Mouse (Mus musculus) intestine, postnatal 0 days (tissue): ENCODE results near the gene Abtb2. TPM values are rescaled to one million over a fixed set of nuclear protein-coding genes. Genes with fewer than 3 reads are reported as not detected.
A peak's percentile ranks its signal among the peaks of the same experiment; 100 is the strongest.

ENCODE experiments used
- ATAC-seq: fragments of 200-750 bp; cut with Nextera tagmentation; 2 replicates; pipeline ENCODE4 v1.8.0; 2017; ENCODE audit warnings: mild to moderate bottlenecking, moderate TSS enrichment, moderate library complexity
- H3K27ac ChIP-seq: fragments of 300-500 bp; sonication (generic); 2 replicates; pipeline ENCODE4 v1.5.1; 2014; ENCODE audit warnings: mild to moderate bottlenecking, low read depth, low read length, moderate library complexity
- H3K27me3 ChIP-seq: fragments of 300-500 bp; sonication (generic); replicated peaks from 2 replicates; pipeline ENCODE4 v1.6.1; 2014; ENCODE audit warnings: low read length, mixed read lengths; ENCODE audit not compliant: control insufficient read depth, insufficient read depth
- H3K36me3 ChIP-seq: fragments of 300-500 bp; sonication (generic); 2 replicates; pipeline ENCODE4 v1.6.1; 2014; ENCODE audit warnings: mild to moderate bottlenecking, moderate library complexity; ENCODE audit not compliant: control insufficient read depth, insufficient read depth
- H3K4me1 ChIP-seq: fragments of 300-500 bp; sonication (generic); replicated peaks from 2 replicates; pipeline ENCODE4 v1.6.1; 2014; ENCODE audit warnings: antibody characterized with exemption, low read length, mixed read lengths; ENCODE audit not compliant: control insufficient read depth, insufficient read depth
- H3K4me2 ChIP-seq: fragments of 300-500 bp; sonication (generic); replicated peaks from 2 replicates; pipeline ENCODE4 v1.6.1; 2014; ENCODE audit warnings: low read depth, mild to moderate bottlenecking, moderate library complexity
- H3K4me3 ChIP-seq: fragments of 300-500 bp; sonication (generic); 2 replicates; pipeline ENCODE4 v1.5.1; 2014; ENCODE audit warnings: low read depth, low read length
- H3K9ac ChIP-seq: fragments of 300-500 bp; sonication (generic); 2 replicates; pipeline ENCODE4 v1.6.1; 2014; ENCODE audit warnings: mild to moderate bottlenecking, low read depth, low read length
- H3K9me3 ChIP-seq: fragments of 300-500 bp; sonication (generic); 2 replicates; pipeline ENCODE4 v1.6.1; 2016; ENCODE audit warnings: mixed run types; ENCODE audit not compliant: control insufficient read depth
- CTCF ChIP-seq: sonication (generic); IDR thresholded peaks from 2 replicates; pipeline ENCODE4 v1.5.1; 2016; ENCODE audit warnings: low read depth, mild to moderate bottlenecking, control low read depth, antibody characterized with exemption, moderate library complexity
- WGBS: fragments of 180-500 bp; shearing (Covaris S2); extraction: QIAGEN DNeasy Blood & Tissue Kit; methylation state at CpG from one replicate; pipeline ENCODE4 v1.1.7; 2014; 5-methylcytosine and 5-hydroxymethylcytosine counted together
- polyA plus RNA-seq: library from polyadenylated mRNA; unstranded; fragments of >200 nt; fragmentation: Nextera tagmentation; extraction: Ambion mirVana; gene quantifications from 2 replicates; pipeline ENCODE4 v1.2.1, GENCODE M21; 2015

Abtb2 gene
- polyA plus RNA-seq, 1 experiment from 2014 or later = 3.8 TPM

DNA sequence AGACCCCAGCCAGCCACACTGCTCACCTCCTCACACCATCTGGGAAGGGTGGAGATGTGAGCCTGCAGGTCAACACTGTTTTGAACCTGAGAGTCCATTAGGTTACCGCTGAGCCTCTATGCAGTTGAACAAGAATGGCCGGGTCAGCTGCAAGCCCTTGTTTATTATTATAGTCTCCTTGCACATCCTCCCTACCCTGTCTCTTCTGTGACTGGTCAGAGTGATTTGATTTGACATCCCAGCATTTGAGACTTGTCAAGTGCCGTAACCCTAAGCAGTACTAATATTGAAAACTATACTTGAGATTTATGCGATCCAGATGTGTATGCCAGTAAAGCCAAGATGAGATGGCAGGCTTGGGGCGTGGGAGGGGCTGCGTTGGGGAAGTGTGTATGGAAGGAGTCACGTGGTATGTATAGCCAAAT, 65.2 kb downstream of the Abtb2 start:
- H3K9me3 ChIP-seq = no peaks in the 10 kb centered on the region
- WGBS = 67% methylated on average over 7 of the region's 7 CpGs
- H3K4me1 ChIP-seq = peaks cover 5% of the 10 kb centered on the region; the same call in 1 of the 2 replicates
- H3K27ac ChIP-seq = no peak overlapping the region
- no peak overlapping the region for H3K4me3 ChIP-seq
- H3K9ac ChIP-seq = no peak overlapping the region
- no peaks in the 10 kb centered on the region for H3K36me3 ChIP-seq
- no peak for ATAC-seq
- TF ChIP-seq CTCF = no peak
- no peak overlapping the region for H3K4me2 ChIP-seq
- no peaks in the 10 kb centered on the region for H3K27me3 ChIP-seq

DNA sequence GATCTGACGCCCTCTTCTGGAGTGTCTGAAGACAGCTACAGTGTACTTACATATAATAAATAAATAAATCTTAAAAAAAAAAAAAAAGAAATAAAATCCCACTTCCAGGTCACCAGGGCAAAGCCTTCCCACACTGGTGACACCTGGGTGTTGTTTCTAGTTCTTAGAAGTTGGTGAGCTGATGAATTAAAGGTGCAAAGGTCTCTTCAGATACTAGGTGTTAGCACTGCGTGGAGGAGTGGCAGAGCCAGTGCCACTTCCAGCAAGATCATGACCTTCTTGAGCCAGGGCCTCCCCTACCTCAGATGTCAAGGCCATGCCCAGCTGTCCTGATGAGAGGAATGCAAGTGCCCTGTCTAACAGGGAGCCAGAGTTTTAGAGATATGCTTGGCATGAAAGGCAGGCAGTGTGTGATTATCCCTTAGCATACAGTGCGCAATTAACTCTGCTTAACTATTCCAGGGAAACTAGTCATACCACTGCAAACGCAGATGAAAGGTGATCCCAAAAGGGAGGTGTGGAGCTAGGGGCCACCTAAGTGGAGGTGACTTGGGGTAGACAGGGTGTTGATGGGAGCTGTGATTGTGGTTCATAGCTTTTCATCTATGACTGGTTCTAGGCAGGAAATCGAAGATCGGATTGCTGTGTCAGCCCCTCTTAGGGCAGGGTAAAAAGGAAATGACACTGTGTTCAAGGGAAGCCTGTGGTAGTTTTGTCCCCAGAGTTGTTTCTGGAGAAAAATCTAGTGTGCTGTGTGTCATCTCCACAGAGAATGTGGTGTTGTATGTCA, 66.2 kb downstream of the Abtb2 start:
- no peak for TF ChIP-seq CTCF
- Histone ChIP-seq H3K4me2 (no peak overlapping the region), H3K9ac (no peak overlapping the region), H3K27ac (peak overlapping the region; percentile 46; the same call in 1 of the 2 replicates), H3K36me3 (no peaks in the 10 kb centered on the region), H3K27me3 (no peaks in the 10 kb centered on the region), H3K4me3 (no peak overlapping the region), H3K4me1 (peaks cover 5% of the 10 kb centered on the region; the same call in 1 of the 2 replicates), H3K9me3 (no peaks in the 10 kb centered on the region)
- peak; percentile 93 for ATAC-seq
- 64% methylated on average over 6 of the region's 6 CpGs for WGBS

DNA sequence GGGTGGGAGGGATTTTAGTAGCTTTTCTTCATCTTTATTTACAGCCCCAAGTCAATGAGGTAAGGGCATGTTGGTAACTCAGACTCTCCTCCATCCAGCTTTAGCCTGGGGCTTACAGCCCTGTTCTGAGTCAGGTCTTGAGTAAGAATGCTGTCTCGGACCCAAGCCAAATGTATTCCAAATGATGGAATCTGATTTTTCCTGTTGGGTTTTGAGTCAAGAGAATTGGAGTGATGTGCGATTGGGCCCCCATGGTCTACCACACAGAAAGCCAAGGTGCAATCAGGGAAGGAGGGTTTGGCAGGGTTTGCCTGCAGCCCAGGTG, 66.8 kb downstream of the Abtb2 start:
- no peak for TF ChIP-seq CTCF
- Histone ChIP-seq H3K4me2 (no peak overlapping the region), H3K4me3 (no peak overlapping the region), H3K27me3 (no peaks in the 10 kb centered on the region), H3K9ac (no peak overlapping the region), H3K4me1 (peaks cover 5% of the 10 kb centered on the region; the same call in 1 of the 2 replicates), H3K9me3 (no peaks in the 10 kb centered on the region), H3K36me3 (no peaks in the 10 kb centered on the region), H3K27ac (no peak overlapping the region; the same call in 1 of the 2 replicates)
- no peak for ATAC-seq
- WGBS = 88% methylated on average over 2 of the region's 2 CpGs

GRCm38 (mm10) chr2:103635731-103636487, 69.8 kb downstream of the Abtb2 start:
- peaks cover 5% of the 10 kb centered on the region; the same call in 1 of the 2 replicates for H3K4me1 ChIP-seq
- WGBS = over 99% methylated on average over 3 of the region's 3 CpGs
- H3K9me3 ChIP-seq = no peaks in the 10 kb centered on the region
- no peak overlapping the region for H3K4me3 ChIP-seq
- ATAC-seq = no peak
- H3K36me3 ChIP-seq = no peaks in the 10 kb centered on the region
- no peaks in the 10 kb centered on the region for H3K27me3 ChIP-seq
- no peak overlapping the region for H3K4me2 ChIP-seq
- no peak overlapping the region for H3K27ac ChIP-seq
- TF ChIP-seq CTCF = no peak
- H3K9ac ChIP-seq = no peak overlapping the region

DNA sequence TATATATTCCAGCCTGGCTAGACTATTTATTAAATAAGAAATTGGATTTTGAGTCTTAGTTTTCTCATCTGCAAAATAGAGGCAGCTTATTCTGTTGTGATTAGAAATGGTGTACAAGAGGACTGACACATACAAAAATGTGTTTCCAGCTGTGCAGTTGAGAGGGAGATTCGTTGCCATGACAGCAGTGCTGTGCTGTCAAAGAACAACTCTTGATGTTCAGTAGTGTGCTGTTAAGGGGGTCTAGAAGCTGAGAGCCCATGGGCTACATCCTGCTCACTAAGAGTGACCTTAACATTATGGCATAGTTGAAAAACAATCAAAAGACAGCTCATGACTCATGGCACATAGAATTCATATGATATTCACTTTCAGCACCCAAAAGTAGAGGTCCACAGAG, 71.3 kb downstream of the Abtb2 start:
- Histone ChIP-seq H3K36me3 (no peaks in the 10 kb centered on the region), H3K27ac (no peak overlapping the region), H3K4me2 (no peak overlapping the region), H3K4me3 (no peak overlapping the region), H3K9ac (no peak overlapping the region), H3K4me1 (0 out of 2 replicates have a peak, but pooled peaks cover 3% of the 10 kb centered on the region), H3K27me3 (no peaks in the 10 kb centered on the region), H3K9me3 (no peaks in the 10 kb centered on the region)
- ATAC-seq = no peak
- no peak for TF ChIP-seq CTCF
- 75% methylated on average over 1 of the region's 1 CpGs for WGBS

DNA sequence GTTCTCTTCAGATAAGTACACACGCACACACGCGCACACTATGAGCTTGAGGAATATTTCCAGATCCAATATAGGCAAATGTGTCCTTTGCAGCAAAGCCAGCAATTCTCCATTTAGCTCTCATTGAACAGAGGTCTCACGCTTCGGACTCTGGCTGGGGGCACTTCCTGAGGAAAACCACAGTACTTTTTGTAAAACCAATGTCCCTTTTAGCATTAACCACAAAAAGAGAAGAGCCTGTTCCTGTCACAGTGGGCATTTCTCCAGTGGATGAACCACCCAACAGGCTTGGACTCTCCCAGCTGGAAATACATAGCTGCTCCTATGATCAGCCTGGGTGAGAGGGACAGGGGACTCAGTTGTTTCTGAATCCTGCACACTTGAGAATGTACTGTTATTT, 71.8 kb downstream of the Abtb2 start:
- H3K4me2 ChIP-seq = no peak overlapping the region
- H3K27ac ChIP-seq = no peak overlapping the region
- H3K27me3 ChIP-seq = no peaks in the 10 kb centered on the region
- 96% methylated on average over 5 of the region's 5 CpGs for WGBS
- H3K4me1 ChIP-seq = no peaks in the 10 kb centered on the region
- H3K4me3 ChIP-seq = no peak overlapping the region
- no peaks in the 10 kb centered on the region for H3K9me3 ChIP-seq
- ATAC-seq = no peak
- no peak overlapping the region for H3K9ac ChIP-seq
- no peaks in the 10 kb centered on the region for H3K36me3 ChIP-seq
- no peak for TF ChIP-seq CTCF
